ENCODE assay signal across 8 mouse cellular contexts in genomic region chr8:91199876-91200275, GRCm38 (mm10). TPM values are rescaled to one million over a fixed set of nuclear protein-coding genes. Genes with fewer than 3 reads are reported as not detected.
DNase-seq lines count a peak whose midpoint lies in the region; ATAC-seq and TF ChIP-seq lines count a peak whose summit lies in the region.

Aktip (minus strand) TSS chr8:91199976.

- H3K4me1 ChIP-seq in lung, embryonic 14.5 days (ENCODE audit: insufficient read depth) = 0 out of 2 replicates have a peak, but pooled peaks cover 4% of the 10 kb centered on the region
- peaks cover 14% of the 10 kb centered on the region; the same call in 1 of the 2 replicates for H3K4me1 ChIP-seq in embryonic facial prominence, embryonic 13.5 days
- peaks cover 7 to 9% of the 10 kb centered on the region in 2 experiments; a peak in 2 of 4 replicates for H3K4me1 ChIP-seq in heart, embryonic 14.5 days (ENCODE audit: control insufficient read depth in 2 of 2, insufficient read depth in 2 of 2, low read length in 2 of 2)
- no peaks in the 10 kb centered on the region for H3K4me1 ChIP-seq in stomach, embryonic 14.5 days (ENCODE audit: control insufficient read depth, insufficient read depth, low read length)

- no peaks in the 10 kb centered on the region for H3K9me3 ChIP-seq in lung, embryonic 14.5 days (ENCODE audit: low read depth, low read length)
- H3K9me3 ChIP-seq in embryonic facial prominence, embryonic 13.5 days = no peaks in the 10 kb centered on the region
- no peaks in the 10 kb centered on the region for H3K9me3 ChIP-seq in heart, embryonic 14.5 days (ENCODE audit: control insufficient read depth, low read length)
- no peaks in the 10 kb centered on the region for H3K9me3 ChIP-seq in stomach, embryonic 14.5 days (ENCODE audit: control insufficient read depth, low read depth, low read length)

- intact Hi-C loops in left cerebral cortex, postnatal 10 days (cut with DNase I) = loop anchor here (10.0 kb wide), 1 partner anchor 1525 kb away; no protein-coding TSS in a partner anchor

- no peak for ATAC-seq in lung, embryonic 14.5 days (ENCODE audit: insufficient read depth)
- ATAC-seq in embryonic facial prominence, embryonic 13.5 days (ENCODE audit: insufficient number of reproducible peaks, insufficient read depth, low FRiP score, low TSS enrichment, low read depth) = no peak
- ATAC-seq in heart, embryonic 14.5 days (ENCODE audit: insufficient number of reproducible peaks, insufficient read depth, low FRiP score, low read depth) = no peak
- no peak for ATAC-seq in stomach, embryonic 14.5 days (ENCODE audit: insufficient number of reproducible peaks, insufficient read depth, low FRiP score, low read depth)

- no peaks in the 10 kb centered on the region for H3K27me3 ChIP-seq in lung, embryonic 14.5 days (ENCODE audit: insufficient read depth, low read length)
- no peaks in the 10 kb centered on the region for H3K27me3 ChIP-seq in embryonic facial prominence, embryonic 13.5 days
- H3K27me3 ChIP-seq in heart, embryonic 14.5 days (ENCODE audit: control insufficient read depth, insufficient read depth, low read length) = no peaks in the 10 kb centered on the region
- no peaks in the 10 kb centered on the region for H3K27me3 ChIP-seq in stomach, embryonic 14.5 days (ENCODE audit: control insufficient read depth, insufficient read depth, low read length)

- DNase-seq in lung, embryonic 14.5 days = no peak
- no peak for DNase-seq in lung, postnatal 25 days (ENCODE audit: low spot score)
- no peak for DNase-seq in left cerebral cortex, postnatal 10 days (ENCODE audit: extremely low spot score in 1 of 2, low spot score in 2 of 2)
- DNase-seq in urinary bladder, postnatal 4 days (ENCODE audit: low spot score in 2 of 2) = no peak
- no peak for DNase-seq in right cerebral cortex, adult 18-20 months

- no peaks in the 10 kb centered on the region for H3K36me3 ChIP-seq in lung, embryonic 14.5 days (ENCODE audit: insufficient read depth)
- no peaks in the 10 kb centered on the region for H3K36me3 ChIP-seq in embryonic facial prominence, embryonic 13.5 days
- H3K36me3 ChIP-seq in heart, embryonic 14.5 days (ENCODE audit: control insufficient read depth, insufficient read depth, low read length) = no peaks in the 10 kb centered on the region
- no peaks in the 10 kb centered on the region for H3K36me3 ChIP-seq in stomach, embryonic 14.5 days (ENCODE audit: control insufficient read depth, insufficient read depth, low read length)

- H3K27ac ChIP-seq in lung, embryonic 14.5 days (ENCODE audit: low read depth) = no peak within 1 kb of the TSS
- no peak within 1 kb of the TSS for H3K27ac ChIP-seq in embryonic facial prominence, embryonic 13.5 days
- no peak within 1 kb of the TSS for H3K27ac ChIP-seq in heart, embryonic 14.5 days (replicated peaks in 1 of 2; ENCODE audit: control insufficient read depth in 1 of 2, insufficient read depth in 1 of 2, low read depth in 2 of 2, low read length in 2 of 2)
- H3K27ac ChIP-seq in stomach, embryonic 14.5 days (ENCODE audit: low read length) = no peak within 1 kb of the TSS

- H3K9ac ChIP-seq in lung, embryonic 14.5 days = no peak within 1 kb of the TSS
- no peak within 1 kb of the TSS for H3K9ac ChIP-seq in embryonic facial prominence, embryonic 13.5 days
- H3K9ac ChIP-seq in heart, embryonic 14.5 days (ENCODE audit: low read length) = no peak within 1 kb of the TSS
- no peak within 1 kb of the TSS for H3K9ac ChIP-seq in stomach, embryonic 14.5 days (replicated peaks; ENCODE audit: low read depth, low read length)

- H3K4me2 ChIP-seq in lung, embryonic 14.5 days = no peak within 1 kb of the TSS
- H3K4me2 ChIP-seq in embryonic facial prominence, embryonic 13.5 days = no peak within 1 kb of the TSS
- no peak within 1 kb of the TSS for H3K4me2 ChIP-seq in heart, embryonic 14.5 days (ENCODE audit: low read length)
- no peak within 1 kb of the TSS for H3K4me2 ChIP-seq in stomach, embryonic 14.5 days (replicated peaks; ENCODE audit: low read depth, low read length)

- no peak within 1 kb of the TSS for H3K4me3 ChIP-seq in lung, embryonic 14.5 days (ENCODE audit: low read depth, low read length)
- H3K4me3 ChIP-seq in embryonic facial prominence, embryonic 13.5 days = no peak within 1 kb of the TSS
- H3K4me3 ChIP-seq in heart, embryonic 14.5 days (ENCODE audit: control insufficient read depth in 1 of 2, insufficient read depth in 1 of 2, low read depth in 1 of 2, low read length in 2 of 2) = no peak within 1 kb of the TSS
- no peak within 1 kb of the TSS for H3K4me3 ChIP-seq in stomach, embryonic 14.5 days (ENCODE audit: low read depth, low read length)

- no peak for TF ChIP-seq CTCF in lung, embryonic 14.5 days (IDR thresholded peaks at IDR 0.05; ENCODE audit: low read depth)

- WGBS in lung, embryonic 14.5 days = 90% methylated on average over 7 of the region's 7 CpGs
- 93% methylated on average over 7 of the region's 7 CpGs for WGBS in embryonic facial prominence, embryonic 13.5 days
- 90% methylated on average over 7 of the region's 7 CpGs for WGBS in heart, embryonic 14.5 days
- WGBS in stomach, embryonic 14.5 days = 92% methylated on average over 7 of the region's 7 CpGs

RNA-seq across cellular contexts. Expression of gene Aktip, which starts in this region (rescaled TPM):
- polyA plus RNA-seq in lung, embryonic 14.5 days (2014; fragmentation: Nextera tagmentation; extraction: Ambion mirVana) = 60.8 and 61.7 TPM in 2 replicates
- polyA plus RNA-seq in embryonic facial prominence, embryonic 13.5 days (2015; fragmentation: Nextera tagmentation; extraction: Ambion mirVana) = 54.2 and 58.2 TPM in 2 replicates
- 47.0 and 53.9 TPM in 2 replicates for polyA plus RNA-seq in heart, embryonic 14.5 days (2014; fragmentation: Nextera tagmentation; extraction: Ambion mirVana)
- 10 to 100 TPM; 68.3 to 69.0 TPM for total RNA-seq in left cerebral cortex, postnatal 10 days (2021)
- polyA plus RNA-seq in stomach, embryonic 14.5 days (2014; fragmentation: Nextera tagmentation; extraction: Ambion mirVana) = 58.3 and 58.9 TPM in 2 replicates
